Mouse (Mus musculus): Measurements from ENCODE around the gene Picalm.

The Picalm gene

GRCm38 (mm10) chr7:90129732-90130392 lies at the start of gene Picalm:
Gene Picalm (plus strand): TSS chr7:90130213.
- ATAC-seq (ENCODE audit: low TSS enrichment), result peak; percentile 91

DNA sequence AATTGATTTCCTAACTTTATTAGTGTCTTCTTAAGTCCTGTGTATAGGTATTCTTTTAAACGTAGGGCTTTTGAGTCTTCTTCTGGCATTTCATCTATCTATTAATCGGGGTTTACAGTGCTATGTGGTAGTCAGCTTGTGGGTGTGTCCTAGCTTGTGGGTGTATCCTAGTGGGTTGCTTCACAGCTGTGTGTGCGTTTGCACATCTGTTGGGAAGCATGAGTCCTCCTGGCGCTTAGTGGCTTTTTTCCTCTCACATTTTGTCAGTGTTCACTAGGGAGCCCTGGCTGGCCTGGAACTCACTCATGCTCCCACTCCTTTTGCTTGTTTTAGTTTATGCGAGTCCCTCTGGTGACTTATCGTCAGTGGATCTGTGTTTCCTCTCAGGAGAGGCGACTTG lies 46.2 kb upstream of the Picalm start:
- no peak for ATAC-seq (ENCODE audit: low TSS enrichment)

DNA sequence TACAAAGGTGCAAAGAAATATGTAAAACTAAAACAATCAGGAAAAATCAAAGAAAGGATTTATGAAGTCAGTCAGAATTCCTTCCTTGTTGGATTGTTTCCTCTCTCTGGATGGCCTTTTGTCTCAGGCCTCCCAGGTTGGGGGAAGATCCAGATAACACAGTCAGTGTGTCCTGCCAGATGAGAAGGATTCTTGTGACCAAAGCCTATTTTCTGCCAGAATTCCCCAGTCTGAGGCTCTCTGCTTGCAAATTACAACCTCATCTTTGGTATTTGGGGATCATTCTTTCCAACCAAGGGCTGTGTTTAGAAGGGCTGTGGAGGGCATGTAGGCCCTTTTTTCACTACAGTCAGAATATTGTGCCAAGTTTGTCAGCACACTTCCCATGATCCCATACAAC lies 45.5 kb upstream of the Picalm start:
- ATAC-seq (ENCODE audit: low TSS enrichment), result no peak

DNA sequence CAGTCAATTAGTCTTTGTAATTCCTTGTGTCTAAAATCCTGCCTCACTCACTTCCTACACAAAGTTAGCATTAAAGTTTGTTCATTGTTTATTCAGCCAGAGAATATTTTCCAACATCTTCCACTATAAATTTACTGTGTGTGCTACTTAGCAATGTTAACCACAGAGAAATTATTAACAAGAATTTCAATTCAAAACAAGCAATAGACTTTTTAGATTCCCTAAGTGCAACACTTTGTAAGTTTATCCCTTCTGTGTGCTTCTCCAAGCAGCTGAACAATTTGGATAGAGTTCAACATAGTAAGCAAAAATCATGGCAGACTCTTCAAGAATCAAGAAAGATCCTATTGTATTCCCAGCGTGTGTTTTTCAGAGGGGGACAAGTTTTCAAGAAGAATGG lies 44.3 kb upstream of the Picalm start:
- no peak for ATAC-seq (ENCODE audit: low TSS enrichment)

DNA sequence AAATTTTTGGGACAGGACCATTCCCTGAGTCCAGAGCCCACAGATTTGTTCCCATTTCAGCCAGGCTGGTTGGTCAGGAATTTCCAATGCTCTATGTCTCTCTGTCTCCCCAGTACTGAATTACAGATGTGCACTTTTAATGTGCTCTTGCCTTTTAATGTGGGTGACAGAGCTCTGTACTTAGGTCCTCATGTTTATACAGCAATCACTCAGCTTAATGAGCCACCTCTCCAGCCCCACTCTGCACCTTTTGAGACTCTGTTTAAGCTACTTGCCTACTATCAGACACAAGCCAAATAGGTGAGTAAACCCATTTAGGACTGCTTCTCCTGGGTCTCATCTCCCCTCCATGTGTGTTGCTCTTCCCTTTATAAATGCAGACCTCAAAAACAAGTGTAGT lies 43.2 kb upstream of the Picalm start:
- ATAC-seq (ENCODE audit: low TSS enrichment), result no peak

DNA sequence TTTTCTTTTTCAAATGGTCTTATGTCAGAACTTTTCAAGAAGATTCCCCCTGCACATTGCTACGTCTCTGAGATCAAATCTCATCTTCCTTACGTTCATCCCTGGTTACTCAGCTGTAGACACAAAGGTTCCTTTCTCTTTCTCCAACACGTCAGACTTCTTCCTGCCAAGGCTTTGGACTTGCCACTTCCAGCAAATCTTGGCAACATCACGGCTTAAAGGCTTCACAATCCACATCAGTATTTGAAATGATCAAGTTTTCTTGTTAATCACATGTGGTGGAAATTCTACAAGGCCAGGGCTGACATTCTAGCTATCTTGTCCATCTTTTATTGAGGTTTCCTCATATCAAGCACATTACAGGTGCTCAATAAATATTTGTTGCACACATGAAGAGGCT lies 39.0 kb upstream of the Picalm start:
- no peak for ATAC-seq (ENCODE audit: low TSS enrichment)

DNA sequence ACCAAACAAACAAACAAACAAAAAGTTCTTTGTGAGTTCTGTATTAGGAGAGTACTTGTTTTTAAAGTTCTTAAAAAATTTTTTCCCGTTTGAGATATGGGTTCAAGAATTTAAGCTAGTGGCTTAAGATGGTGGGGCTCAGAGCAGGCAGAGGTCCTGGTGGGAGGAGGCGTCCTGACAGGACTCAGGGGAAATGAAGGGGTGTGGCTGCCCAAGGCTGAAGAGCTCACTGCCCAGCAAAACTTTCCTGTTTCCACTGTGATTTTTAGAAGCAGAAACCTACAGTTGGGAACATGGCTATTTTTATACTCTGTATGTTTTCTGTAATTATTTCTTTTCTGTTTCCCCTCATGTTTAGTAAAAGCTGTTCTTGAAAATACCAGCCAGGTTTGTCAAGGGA lies 38.3 kb upstream of the Picalm start:
- ATAC-seq (ENCODE audit: low TSS enrichment), result no peak

DNA sequence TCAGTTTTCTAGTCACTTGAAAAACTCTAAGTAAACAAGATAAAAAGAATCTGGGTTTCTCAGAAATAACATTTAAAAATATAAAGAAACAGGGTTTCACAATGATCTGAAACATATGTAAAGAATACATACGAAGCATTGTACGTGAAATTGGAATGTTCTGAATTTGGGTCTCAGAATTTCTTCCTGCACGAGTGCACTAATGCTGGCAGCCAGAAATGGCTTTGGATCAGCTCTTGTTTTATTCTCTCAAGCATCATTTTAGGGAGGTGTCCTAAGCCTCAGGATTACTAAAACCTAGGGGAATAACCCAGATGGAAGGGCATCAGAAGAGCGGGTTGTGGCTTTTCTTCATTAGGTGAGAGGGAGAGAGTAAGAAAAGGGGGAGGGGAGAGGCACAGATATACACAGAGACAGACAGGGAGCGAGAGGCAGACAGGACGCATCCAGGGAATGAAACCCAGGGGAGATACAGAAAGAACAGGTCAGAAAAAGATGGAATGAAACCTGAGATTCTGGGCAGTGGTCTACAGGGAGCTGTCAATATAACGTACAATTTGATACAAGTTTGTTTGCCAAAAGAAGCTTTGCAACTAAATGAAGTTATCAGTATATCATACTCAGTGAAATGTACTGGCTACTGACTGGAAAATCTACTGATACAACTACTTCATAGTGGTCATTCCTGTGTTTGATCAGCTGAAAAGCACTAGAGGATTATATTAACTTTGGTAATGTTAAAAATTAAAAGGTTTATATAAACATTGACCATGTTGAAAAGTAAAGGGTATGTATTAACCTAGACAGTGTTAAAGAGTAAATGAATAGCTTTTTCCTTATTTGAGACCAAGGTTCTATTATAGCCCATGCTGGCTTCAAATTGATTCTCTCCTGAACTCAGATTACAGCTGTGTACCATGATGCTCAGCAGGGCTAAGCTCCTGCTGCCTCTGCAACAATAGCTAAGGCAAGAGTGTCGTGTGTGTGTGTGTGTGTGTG lies 37.3 kb upstream of the Picalm start:
- ATAC-seq (ENCODE audit: low TSS enrichment), result no peak

DNA sequence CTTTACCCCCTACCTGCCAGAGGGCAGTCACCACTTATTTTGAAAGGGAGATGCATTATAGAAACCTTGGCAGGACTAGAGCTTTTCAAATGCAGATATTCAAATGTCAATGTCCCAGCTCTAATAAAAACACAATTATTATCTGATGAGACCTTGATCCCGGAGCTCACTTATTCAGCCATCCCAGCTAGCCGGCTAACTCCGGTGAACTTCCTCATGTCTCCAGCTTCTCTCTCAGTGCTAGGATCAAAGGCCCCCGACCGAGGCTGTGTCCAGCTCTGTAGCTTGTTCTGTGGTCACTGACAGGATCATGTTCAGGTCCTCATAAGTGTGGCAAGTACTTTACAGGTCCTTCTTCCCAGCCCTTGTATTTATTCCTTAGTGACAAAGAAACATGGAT lies 34.9 kb upstream of the Picalm start:
- ATAC-seq (ENCODE audit: low TSS enrichment), result no peak

- peak; percentile 55; the same call in 1 of the 2 replicates for ATAC-seq (ENCODE audit: low TSS enrichment)
These were observed 34.1 kb upstream of the Picalm start for GRCm38 (mm10) chr7:90095766-90096372.

DNA sequence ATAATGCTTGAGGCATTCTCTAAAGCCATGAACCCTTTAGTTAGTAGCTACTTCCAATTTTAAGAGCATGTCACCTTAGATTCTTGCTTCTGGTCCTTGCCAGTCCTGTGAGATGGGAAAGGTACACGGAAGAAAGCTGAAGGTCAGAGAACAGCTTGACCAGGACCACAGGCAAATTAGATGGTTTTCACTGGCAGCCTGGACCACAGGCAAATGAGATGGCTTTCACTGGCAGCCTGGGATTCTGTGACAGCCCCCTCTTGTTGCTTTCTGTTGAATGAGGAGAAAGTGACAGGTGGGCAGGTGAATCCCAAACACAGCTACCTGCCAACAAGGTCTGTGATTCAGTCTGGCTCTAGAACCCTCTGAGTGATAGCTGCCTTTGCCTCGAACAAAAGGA lies 33.4 kb upstream of the Picalm start:
- ATAC-seq (ENCODE audit: low TSS enrichment), result no peak

GRCm38 (mm10) chr7:90098253-90098652 lies 31.8 kb upstream of the Picalm start:
- no peak for ATAC-seq (ENCODE audit: low TSS enrichment)

DNA sequence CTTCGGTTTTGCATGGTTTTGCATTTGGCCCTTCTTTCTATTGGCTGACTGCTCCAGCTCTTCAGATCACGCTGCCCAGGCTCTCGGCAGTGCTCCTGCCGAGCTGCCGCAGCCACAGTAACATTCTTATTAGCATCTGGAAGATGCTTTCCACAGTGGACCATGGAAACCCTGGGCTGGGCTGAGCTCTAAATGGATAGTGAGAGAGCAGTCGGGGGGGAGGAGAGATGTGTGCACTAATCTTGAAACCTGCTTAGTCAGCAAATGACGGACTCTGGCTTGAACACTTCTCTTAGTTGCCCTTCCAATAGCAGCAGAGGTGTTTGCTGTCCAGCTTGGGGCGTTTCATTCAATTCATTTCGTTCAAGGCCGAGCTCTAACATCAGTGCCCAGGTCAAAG lies 30.8 kb upstream of the Picalm start:
- peak; percentile 57 for ATAC-seq (ENCODE audit: low TSS enrichment)

DNA sequence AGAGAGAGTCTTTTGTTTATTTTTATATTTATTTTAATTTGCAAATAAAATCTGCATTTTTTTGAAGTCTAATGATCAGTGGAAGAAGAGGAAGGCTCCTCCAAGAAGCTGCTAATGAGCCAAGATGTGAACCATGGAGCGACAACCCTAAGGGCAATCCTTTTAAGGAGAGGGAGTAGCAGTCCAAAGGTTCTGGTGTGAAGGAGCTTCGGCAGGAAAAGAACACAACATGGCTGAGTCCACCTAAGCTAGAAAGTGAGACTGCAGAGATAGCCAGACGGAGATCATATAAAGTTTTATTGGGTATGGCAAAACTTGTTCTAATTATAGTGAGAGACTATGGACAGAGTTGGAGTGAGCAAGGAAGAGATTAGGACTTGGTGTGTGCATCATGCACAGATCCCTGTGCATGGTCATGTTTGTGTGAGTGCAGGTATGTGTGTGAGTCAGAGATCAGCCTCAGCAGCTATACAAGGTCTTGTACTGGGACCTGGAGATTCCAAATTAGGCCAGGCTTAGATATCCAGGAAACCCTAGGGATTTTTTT lies 29.3 kb upstream of the Picalm start:
- ATAC-seq (ENCODE audit: low TSS enrichment), result no peak

DNA sequence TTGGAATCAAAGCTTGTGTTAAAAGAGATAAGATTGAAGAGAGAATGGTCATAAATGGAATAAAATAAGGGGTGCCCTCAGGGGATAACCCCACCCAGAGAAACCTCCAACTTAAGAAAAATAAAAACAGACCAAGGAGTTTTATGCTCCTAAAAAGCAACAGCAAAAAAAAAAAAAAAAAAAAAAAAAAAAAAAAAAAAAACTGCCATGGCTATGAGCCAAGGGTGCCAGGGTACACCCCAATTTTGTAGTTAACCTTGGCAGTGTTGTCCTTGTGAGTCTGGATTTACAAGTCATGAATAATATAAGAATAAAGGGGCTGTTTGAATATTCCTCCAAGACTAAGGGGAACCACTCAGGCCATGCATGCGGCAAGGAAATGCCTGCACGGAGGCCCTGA lies 13.9 kb upstream of the Picalm start:
- ATAC-seq (ENCODE audit: low TSS enrichment), result no peak

GRCm38 (mm10) chr7:90120106-90120505 lies 9.9 kb upstream of the Picalm start:
- no peak for ATAC-seq (ENCODE audit: low TSS enrichment)

DNA sequence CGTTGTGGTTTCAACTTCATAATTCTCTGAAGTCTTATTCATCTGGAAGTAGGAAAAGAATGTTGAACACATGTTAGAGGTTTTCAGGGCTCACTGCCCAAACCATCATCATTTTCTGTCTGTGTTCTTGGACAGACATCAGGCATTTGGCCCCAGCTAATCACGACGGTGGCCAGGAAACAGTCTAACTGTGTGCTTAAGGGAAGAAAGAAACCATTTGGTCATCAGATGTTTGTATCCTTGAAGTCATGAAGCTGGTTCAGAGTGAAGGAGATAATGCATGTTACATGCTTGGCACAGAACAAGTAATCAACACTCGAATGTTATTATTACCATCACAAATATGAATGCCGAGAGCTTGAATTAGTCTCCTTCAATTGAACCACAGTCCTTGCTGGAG lies 5.0 kb upstream of the Picalm start:
- no peak for ATAC-seq (ENCODE audit: low TSS enrichment)

DNA sequence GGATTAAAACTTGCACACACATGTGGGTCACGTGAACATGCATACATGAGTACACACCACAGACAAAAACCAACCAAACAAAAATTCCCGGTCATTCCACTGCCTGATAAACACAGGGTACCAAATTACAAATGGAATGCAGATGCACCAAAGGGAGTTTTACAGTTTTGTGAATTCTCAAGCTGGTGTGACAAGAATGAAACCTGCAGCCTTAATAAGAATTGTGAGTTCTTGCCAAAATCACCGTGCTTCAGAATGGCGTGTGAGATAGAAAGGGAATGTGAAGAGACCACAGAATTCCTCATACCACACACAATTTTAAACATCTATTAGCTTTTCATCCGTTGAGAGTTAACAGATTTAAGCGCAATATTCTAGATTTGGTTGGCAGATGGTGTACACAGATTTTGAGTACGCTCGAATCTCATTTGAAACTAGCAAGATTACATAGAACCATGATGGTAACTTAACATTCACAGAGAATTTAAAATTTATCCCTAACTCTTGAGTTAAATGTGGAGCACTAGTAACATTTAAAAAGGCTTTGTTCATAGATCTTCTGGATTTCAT lies 1.3 kb upstream of the Picalm start:
- 0 out of 2 replicates have a peak, but pooled peaks have one; percentile 1 for ATAC-seq (ENCODE audit: low TSS enrichment)

- peak; percentile 36; the same call in 1 of the 2 replicates for ATAC-seq (ENCODE audit: low TSS enrichment)
These were observed 712 bp upstream of the Picalm start for GRCm38 (mm10) chr7:90129271-90129731.

DNA sequence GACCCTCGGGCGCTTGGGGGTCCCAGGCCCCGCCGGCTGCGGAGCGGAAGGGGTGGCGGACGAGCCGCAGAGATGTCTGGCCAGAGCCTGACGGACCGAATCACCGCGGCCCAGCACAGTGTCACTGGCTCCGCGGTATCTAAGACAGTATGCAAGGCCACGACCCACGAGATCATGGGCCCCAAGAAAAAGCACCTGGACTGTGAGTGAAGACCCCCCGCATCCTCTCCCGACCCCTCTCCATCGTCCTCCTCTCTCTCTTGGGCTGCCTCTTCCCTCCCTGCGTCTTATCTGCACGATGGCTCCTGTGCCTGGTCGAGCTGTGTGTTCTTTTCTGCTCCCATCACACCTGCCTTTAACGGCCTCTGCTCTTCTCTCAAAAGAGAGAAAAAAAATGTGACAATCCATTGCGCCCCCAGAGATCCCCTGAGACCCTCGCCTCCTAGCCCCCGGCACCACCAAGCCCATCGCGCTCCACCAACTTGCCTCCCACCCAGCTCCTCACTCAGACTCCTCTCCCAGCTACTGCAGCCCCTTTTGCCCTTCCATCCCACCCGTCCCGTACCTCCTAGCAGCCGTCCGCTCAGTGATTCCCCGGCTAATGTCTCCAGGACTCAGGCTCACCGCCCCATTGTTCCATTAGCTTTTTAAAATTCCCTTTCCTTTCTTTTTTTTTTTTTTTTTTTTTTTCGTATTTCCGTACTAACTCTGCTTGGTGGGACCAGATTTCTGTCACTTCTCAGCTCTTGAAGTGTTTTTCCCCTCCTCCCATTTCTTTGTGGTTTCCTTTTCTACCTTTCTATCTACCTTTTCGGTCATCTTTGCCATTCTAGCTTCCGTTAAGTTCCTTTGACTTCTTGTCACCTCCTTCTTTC lies 725 bp downstream of the Picalm start:
- ATAC-seq (ENCODE audit: low TSS enrichment), result peak; percentile 2; the same call in 1 of the 2 replicates

GRCm38 (mm10) chr7:90131376-90131651 lies 1.3 kb downstream of the Picalm start:
- no peak for ATAC-seq (ENCODE audit: low TSS enrichment)
